In the genomic region with DNA sequence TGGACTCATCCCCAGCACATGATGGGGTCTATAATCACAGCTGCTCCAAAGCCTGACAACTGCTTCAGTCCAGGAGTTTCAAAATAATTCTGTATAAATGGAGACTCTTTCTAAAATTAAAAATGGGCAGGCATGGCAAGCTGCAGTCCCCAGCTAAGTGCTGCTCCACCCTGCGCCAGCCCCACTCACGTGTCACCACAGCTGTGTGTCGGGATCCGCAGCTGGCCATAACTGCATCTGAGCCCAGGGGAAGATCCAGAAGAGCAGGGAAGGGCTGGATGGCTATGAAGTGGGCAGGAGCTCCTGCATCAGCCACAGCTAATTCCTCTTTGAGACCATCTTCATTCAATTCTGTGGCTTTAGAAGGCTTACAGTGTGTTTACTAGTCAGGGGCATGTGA, we compare ENCODE assay signal across 1 mouse cellular context.
TF ChIP-seq lines count a peak whose summit lies in the region.

No protein-coding gene starts in this region.

TF ChIP-seq in CH12.LX, 34 proteins besides CTCF, POLR2A, EP300 and RAD21:
- TF ChIP-seq IRF4 (IDR thresholded peaks at IDR 0.05; ENCODE audit: low read depth, low read length): no peak
- no peak for TF ChIP-seq KAT2A (IDR thresholded peaks at IDR 0.05; ENCODE audit: insufficient replicate concordance, low read length)
- TF ChIP-seq USF2 (conservative IDR thresholded peaks at IDR 0.05; ENCODE audit: low read depth, low read length): no peak
- no peak for TF ChIP-seq NELFE (IDR thresholded peaks at IDR 0.05; ENCODE audit: low read depth, low read length)
- no peak for TF ChIP-seq TCF12 (IDR thresholded peaks at IDR 0.05; ENCODE audit: low read depth, low read length)
- no peak for TF ChIP-seq MAZ (IDR thresholded peaks at IDR 0.05; ENCODE audit: low read depth, low read length)
- no peak for TF ChIP-seq MYC (IDR thresholded peaks at IDR 0.05; ENCODE audit: low read depth, low read length)
- TF ChIP-seq RCOR1 (conservative IDR thresholded peaks at IDR 0.05; ENCODE audit: low read depth, low read length): no peak
- no peak for TF ChIP-seq ETS1 (conservative IDR thresholded peaks at IDR 0.05; ENCODE audit: low read depth, low read length)
- no peak for TF ChIP-seq UBTF (IDR thresholded peaks at IDR 0.05; ENCODE audit: low read depth, low read length)
- no peak for TF ChIP-seq JUN (IDR thresholded peaks at IDR 0.05; ENCODE audit: insufficient read depth, low read depth, low read length)
- TF ChIP-seq ELF1 (IDR thresholded peaks at IDR 0.05; ENCODE audit: low read depth, low read length): no peak
- no peak for TF ChIP-seq ZC3H11A (IDR thresholded peaks at IDR 0.05; ENCODE audit: low read depth, low read length)
- TF ChIP-seq PAX5 (IDR thresholded peaks at IDR 0.05; ENCODE audit: low read length): no peak
